Mouse (Mus musculus) lung, postnatal 4 days (tissue): ENCODE measurements around the gene Kcnq5.
A peak's percentile ranks its signal among the peaks of the same experiment; 100 is the strongest.
"Not testable (repeated sequence)": the region's sequence is repeated elsewhere in the genome, so short reads cannot be mapped to it uniquely, and the experiment has no call there.

ENCODE experiments used
- DNase-seq, 2 experiments: peaks; one replicate each; pipeline ENCODE4 v3.0.0; 2021

The Kcnq5 gene

GRCm38 (mm10) chr1:21837387-21837786 is 124.4 kb downstream of the Kcnq5 start:
- no peak for DNase-seq

GRCm38 (mm10) chr1:21836337-21836736 is 125.4 kb downstream of the Kcnq5 start:
- no peak for DNase-seq

- no peak for DNase-seq
These were observed 131.8 kb downstream of the Kcnq5 start for GRCm38 (mm10) chr1:21829909-21830455.

DNA sequence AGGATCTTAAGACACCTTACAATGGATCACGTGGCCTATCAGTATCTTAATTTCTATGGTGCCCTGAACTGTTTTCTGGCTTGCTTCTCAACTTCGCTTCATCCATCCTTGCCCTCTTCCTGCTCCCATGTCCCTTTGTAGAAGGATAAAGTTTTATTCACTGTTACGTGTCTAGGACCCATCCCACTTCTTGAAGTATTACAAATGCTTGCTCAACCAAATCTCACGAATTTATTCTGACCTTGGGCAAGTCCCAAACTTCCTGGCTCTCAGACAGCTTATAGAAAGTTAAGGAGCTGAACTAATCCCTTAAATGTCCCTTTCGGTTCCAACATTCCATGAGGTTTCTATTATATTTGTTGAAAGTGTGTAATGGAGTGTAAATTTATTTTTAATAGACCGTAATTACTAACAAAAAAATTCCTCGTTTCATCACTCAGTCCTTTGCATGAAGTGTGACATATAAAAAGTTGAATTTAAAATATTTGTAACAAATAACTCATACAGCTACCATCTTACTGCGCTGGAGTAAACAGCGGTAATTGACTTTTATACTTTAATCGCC is 141.6 kb downstream of the Kcnq5 start:
- DNase-seq = no peak

- peak; percentile 4 to 24 for DNase-seq
These were observed 156.7 kb downstream of the Kcnq5 start for GRCm38 (mm10) chr1:21805064-21805463.

- no peak for DNase-seq
These were observed 157.3 kb downstream of the Kcnq5 start for GRCm38 (mm10) chr1:21804477-21804866.

GRCm38 (mm10) chr1:21803751-21804476 is 157.8 kb downstream of the Kcnq5 start:
- DNase-seq = no peak

- no peak for DNase-seq
These were observed 181.0 kb downstream of the Kcnq5 start for GRCm38 (mm10) chr1:21780746-21781145.

DNA sequence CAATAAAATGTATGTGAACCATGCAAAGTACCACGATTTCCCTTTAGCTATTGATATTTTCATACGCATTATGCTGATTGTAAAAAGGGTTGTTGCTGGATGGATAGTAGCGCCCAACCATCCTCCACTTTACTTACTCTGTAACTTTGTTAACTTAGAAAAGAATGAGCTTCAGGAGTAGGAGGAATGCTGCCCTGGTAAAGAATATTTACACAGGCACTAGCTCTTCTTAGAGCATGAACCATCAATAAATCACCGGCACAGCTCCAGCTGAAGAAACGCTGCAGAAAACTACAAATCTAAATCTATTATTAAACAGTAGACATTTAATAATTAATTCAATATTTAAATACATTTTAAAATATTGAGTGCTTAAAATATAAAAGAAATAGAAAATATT is 184.2 kb downstream of the Kcnq5 start:
- DNase-seq = no peak

GRCm38 (mm10) chr1:21773931-21774330 is 187.8 kb downstream of the Kcnq5 start:
- DNase-seq = peak; percentile 6 to 27

- DNase-seq = no peak
These were observed 191.2 kb downstream of the Kcnq5 start for GRCm38 (mm10) chr1:21770494-21770893.

GRCm38 (mm10) chr1:21749297-21749696 is 212.4 kb downstream of the Kcnq5 start:
- DNase-seq = no peak

GRCm38 (mm10) chr1:21729131-21729530 is 232.6 kb downstream of the Kcnq5 start:
- no peak for DNase-seq

DNA sequence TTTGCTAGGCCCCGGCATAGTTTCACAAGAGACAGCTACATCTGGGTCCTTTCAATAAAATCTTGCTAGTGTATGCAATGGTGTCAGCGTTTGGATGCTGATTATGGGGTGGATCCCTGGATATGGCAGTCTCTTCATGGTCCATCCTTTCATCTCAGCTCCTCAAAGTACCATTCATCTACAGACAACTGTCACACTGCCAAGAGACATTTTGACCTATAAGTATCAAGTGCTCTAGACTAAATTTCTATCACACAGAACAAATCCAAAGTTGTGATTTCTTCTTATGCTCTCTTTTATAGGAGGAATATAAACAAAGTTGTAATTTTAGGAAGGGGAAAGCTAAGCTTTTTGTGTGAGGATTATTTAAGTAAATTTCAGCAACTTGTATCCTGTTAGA is 238.5 kb downstream of the Kcnq5 start:
- DNase-seq = not testable (repeated sequence)

- DNase-seq = no peak
These were observed 240.5 kb downstream of the Kcnq5 start for GRCm38 (mm10) chr1:21721246-21721645.

DNA sequence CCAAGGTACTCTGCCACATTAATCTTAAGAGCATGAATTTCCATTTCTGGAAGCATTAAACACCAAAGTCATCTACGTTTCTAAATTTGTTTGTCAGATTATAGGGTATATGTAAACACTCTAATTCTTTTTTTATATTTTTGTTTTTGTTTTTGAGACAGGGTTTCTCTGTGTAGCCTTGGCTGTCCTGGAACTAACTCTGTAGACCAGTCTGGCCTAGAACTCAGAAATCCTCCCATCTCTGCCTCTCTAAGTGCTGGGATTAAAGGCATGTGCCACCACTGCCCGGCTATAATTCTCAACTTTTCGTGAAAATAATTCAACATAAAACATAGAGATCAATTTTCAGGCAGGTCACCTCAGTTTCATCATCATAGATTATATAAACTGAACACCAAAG is 246.9 kb downstream of the Kcnq5 start:
- DNase-seq = no peak

DNA sequence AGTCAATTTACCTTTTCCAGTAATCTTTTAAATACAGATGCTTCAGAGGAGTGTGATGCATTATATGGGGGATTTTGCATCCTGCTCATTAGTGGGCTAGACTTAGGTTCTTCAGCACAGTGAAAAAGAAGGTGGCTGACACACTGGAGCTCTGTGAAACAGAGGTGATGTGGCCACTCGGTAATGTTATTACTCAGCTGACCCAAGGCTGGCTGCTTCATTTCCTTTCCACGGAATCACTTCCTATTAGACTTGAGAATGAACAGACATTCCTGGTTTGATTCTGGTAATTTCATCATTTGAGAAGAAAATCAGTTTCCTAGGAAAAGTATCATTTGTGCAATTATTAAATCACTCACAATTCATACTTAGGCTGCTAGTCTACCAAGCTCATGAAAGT is 249.0 kb downstream of the Kcnq5 start:
- DNase-seq = no peak

- no peak for DNase-seq
These were observed 271.3 kb downstream of the Kcnq5 start for GRCm38 (mm10) chr1:21690458-21690857.

DNA sequence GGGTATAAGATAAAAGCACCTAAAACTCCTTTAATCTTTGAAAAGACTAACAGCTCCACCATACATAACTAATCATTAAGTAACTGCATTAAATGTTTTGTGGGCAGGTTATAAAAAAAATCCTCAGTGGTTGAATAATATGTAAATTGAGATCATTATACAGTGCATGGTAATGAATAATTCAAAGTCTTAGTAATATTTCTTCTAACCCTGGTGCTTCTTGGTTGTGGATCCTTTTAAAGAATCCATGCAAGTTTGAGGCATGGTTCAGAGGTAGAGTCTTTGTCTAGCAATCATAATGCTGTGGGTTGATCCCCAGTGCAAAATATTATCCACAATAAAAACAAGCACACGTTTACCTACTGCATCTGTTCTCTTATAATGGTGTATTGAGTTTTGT is 272.8 kb downstream of the Kcnq5 start:
- no peak for DNase-seq

- DNase-seq = no peak
These were observed 277.3 kb downstream of the Kcnq5 start for GRCm38 (mm10) chr1:21684444-21684843.

GRCm38 (mm10) chr1:21676805-21677204 is 284.9 kb downstream of the Kcnq5 start:
- DNase-seq = no peak

DNA sequence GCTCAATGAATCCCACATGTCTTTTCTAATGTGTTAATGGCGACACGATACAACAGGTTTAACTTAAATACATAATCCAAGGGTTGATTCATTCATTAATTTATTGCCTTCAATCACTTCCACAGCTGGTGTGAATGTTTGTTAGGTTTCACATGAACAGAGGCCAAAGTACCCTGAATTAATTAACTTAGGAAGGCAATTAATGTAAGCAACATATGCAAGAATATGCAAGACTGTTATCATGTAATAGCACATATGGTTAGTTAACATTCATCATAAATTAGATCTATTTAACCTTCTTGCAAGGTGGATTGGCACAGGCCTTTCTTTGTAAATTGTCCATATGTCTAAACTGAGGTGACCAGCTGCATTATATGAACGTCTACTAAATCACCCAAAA is 300.9 kb downstream of the Kcnq5 start:
- no peak for DNase-seq

DNA sequence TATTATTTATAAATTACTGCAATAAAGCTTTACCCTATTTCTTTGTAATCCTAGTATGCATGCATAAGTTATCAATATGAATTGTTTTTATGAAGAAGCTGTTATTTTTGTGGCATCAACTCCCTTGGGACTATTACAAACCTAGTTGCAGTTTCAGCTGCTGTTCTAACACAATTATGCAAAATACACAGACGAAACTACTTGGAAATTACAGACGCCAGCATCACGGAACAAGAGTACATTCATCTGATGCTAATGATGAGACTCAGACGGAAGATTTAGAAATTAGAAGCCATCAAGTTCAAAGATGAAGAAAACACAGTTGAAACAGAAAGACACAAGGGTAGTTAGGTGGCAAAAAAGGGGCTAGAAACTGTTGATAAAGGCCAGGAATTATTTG is 310.9 kb downstream of the Kcnq5 start:
- DNase-seq = no peak

DNA sequence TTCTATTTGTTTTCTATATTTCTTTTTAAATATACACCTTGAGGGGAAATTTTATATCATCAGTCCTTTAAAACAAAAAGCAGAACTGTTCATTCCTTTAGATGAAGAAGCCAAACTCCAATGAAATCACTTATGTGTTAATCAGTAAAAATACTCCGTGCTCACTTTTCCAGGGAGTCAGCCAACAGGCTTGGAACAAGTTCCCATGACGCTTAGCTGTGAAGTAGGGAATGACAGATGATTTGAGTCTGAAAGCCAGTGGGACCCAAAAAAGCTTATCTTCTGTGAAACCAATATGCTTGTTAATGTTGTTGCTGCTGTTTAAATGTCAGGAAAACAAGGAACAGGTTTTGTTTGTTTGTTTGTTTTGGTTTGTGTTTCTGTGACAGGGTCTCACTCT is 326.3 kb downstream of the Kcnq5 start:
- no peak for DNase-seq

DNA sequence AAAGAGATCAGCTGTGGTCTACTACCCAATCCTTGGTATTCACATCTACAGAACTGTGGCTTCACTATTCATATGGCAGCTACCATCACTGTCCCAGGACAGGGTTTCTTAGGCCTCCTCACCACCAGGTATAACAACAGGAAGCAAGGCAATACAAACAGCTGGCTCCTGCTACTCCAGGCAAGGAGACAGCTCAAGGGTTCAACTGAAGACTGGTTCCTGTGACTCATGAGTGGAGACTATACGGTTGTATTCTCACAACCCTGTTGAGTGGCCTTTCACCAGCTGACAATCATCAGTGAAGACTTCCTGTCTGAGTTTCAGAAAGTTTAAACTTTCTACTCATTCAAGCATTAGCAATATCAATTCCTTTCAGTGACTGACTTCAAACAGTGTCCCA is 327.7 kb downstream of the Kcnq5 start:
- no peak for DNase-seq
